Mouse (Mus musculus) C2C12 (cell line): Measurements from ENCODE around the gene Arhgap8.

Experiments
- CEBPB ChIP-seq: IDR thresholded peaks from one replicate; pipeline ENCODE4 v1.6.1; 2011; ENCODE audit warnings: low read depth, mild to moderate bottlenecking, control low read depth, moderate library complexity
- CTCF ChIP-seq: IDR thresholded peaks from one replicate; pipeline ENCODE4 v1.5.1; 2011; ENCODE audit not compliant: control insufficient read depth, insufficient read depth, insufficient read length
- FOSL1 ChIP-seq: IDR thresholded peaks from one replicate; pipeline ENCODE4 v1.8.0; 2011; ENCODE audit warnings: mild to moderate bottlenecking, low read length; ENCODE audit not compliant: poor library complexity, insufficient read depth, severe bottlenecking
- MAX ChIP-seq: IDR thresholded peaks from one replicate; pipeline ENCODE4 v1.6.1; 2011; ENCODE audit warnings: mild to moderate bottlenecking, control low read depth
- MYOD1 ChIP-seq: IDR thresholded peaks from one replicate; pipeline ENCODE4 v1.6.1; 2011; ENCODE audit warnings: low read depth; ENCODE audit not compliant: control insufficient read depth, insufficient read length
- MYOG ChIP-seq: IDR thresholded peaks from one replicate; pipeline ENCODE4 v1.6.1; 2011; ENCODE audit not compliant: control insufficient read depth, insufficient read length; ENCODE audit errors: extremely low read depth
- USF1 ChIP-seq: IDR thresholded peaks from one replicate; pipeline ENCODE4 v1.6.1; 2011; ENCODE audit warnings: low read depth, mild to moderate bottlenecking, control low read depth, moderate library complexity

GRCm38 (mm10) chr15:84705351-84705901, 14.4 kb upstream of the Arhgap8 start:
- TF ChIP-seq CTCF: no peak
- no peak for TF ChIP-seq MYOD1
- TF ChIP-seq MAX: no peak
- TF ChIP-seq MYOG: no peak
- no peak for TF ChIP-seq USF1
- no peak for TF ChIP-seq CEBPB
- no peak for TF ChIP-seq FOSL1
